Mouse (Mus musculus): ENCODE measurements around the gene Vnn1.

The Vnn1 gene

DNA sequence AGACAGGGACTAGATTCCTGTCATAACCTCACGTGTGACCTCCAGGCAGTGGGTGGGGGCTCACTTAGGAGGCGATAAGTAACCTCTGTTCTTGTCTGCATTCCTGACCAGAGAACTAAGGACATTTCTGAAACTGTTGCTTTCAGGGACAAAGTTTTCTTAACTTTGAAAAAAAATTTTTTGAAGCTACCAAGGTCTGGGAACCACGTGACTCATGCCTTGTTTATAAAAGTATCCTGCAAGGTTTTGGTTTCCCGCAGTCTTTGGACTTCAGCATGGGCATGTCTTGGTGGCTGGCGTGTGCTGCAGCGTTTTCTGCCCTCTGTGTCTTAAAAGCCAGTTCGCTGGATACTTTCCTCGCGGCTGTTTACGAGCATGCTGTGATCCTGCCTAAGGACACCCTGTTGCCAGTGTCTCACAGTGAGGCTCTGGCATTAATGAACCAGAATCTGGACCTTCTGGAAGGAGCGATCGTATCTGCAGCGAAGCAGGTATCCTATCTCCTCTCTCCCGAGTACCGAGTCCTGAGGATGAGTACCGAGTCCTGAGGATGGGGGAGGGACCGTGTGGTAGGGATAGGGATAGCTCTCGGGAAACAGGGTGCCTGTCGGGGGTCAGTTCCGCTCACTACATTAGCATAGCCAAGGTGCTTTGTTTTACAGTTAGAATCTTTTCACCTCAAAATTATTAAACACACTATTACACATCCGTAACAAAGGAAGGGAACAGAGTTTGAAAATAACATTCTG lies at the start of gene Vnn1:
TSS of gene Vnn1 (plus strand) at position 88 of the 749 bp plus-strand sequence.
- DNase-seq, result no peak

- no peak for DNase-seq
Measured at GRCm38 (mm10) chr10:23851228-23851912, 43.1 kb upstream of the Vnn1 start, which contains the start of gene Vnn3. Gene Vnn3, plus strand, starts transcription at chr10:23851462.

DNA sequence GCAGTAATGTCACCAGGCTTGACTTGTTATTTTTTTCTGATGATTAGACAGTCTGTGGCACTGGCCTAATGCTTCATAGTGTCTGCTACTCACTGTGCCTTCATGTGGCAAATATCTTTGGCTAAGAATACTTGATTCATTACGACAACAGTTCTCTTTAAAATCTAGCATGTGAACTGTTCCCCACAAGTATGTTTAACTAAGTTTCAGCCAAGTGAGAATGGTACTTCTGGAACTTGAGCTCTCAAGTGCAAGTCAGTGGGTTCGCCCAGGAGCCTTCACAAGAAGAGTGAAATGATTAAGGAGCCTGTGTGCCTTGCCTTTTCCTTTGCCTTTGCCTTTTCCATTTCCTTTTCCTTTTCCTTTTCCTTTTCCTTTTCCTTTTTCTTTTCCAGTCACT lies 42.4 kb upstream of the Vnn1 start:
- no peak for DNase-seq

DNA sequence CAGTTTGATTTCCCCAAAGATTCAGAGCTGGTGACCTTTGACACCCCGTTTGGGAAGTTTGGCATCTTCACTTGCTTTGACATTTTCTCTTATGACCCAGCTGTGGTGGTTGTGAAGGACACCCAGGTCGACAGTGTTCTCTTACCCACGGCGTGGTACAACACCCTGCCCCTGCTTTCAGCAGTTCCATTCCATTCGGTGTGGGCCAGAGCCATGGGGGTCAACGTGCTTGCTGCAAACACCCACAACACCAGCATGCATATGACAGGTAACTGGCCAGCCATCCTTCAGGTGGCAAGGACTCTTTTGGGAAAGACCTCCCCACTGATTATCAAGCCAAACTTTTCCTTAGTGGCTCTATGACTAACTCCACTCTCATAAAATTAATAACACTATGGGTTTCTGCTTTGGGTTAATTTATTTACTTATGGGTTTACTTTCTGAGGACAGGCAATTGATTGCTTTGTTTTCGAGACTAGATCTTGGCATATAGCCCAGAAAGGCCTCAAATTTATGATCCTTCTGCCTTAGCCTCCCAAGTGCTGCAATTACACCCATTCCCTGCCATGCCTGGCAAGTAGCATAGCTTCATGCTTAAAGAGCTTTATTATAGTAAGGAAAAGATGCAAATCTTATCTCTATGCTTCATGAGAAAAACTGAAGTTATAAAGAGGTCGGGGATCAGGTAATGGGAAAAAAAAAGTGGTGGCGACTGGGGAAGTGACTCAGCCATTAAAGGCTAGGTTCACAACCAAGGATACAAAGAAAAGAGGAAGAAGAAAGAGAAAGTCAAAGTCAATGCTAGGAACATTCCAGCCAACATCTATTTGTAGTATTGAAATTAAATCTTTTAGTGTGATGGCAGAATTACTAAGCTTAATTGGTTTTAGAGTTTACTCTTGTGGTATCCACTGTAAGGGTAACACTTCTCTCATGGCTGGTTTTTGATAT lies 29.9 kb upstream of the Vnn1 start:
- DNase-seq, result no peak

DNA sequence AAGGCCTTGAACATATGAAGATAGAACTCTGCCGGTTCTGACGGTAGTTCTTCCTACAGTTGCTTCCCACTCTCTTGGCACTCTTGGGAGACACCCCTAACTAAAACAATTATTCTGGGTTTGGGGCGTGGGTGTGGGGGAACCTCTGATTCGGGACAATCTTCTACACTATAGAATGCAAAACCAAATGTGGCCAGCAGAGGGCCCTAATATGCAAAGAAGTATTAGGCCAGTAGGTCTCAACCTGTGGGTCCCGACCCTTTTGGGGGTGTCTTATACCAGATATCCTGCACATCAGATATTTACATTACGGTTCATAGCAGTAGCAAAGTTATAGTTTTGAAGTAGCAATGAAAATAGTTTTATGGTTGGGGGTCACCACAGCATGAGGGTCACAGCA lies 13.8 kb upstream of the Vnn1 start:
- no peak for DNase-seq

DNA sequence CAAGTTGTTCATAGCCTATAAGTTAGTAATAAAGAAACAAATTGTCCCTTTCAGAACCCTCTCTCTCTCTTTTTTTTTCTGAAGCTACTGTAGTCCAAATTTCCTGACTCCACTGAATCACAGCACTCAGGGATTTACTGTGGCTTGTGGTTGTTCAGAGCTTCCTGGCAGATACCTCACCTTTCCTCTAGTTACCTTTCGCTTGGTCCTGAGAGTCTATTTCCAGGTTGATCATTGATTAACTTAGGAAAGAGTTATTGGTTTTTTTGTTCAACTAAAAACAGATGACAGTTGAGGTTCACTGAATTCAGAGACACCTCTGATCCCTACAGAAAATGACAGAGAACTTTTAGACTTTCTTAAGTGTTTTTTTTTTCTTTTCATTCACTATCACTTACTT lies 9.6 kb upstream of the Vnn1 start:
- DNase-seq, result no peak

- no peak for DNase-seq
Measured at GRCm38 (mm10) chr10:23886060-23886459, 8.4 kb upstream of the Vnn1 start.

DNA sequence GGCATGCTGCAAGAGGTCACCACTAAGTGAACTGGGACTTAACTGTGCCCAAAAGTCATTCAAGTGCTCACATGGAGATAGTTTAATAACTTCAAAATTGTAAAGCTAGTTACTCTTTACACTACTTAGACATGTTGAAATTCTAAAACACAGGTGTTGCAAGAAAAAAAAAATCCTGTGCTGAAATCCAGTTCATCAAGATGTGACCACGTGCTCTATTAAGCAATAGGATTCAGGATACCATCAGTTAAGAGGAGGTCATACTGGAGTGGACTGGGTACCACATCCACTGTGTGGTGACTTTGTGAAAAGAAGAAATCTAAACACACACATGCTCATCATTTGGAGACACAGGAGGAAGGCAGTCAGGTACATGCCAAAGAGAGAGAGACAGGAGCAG lies 1.5 kb upstream of the Vnn1 start:
- DNase-seq, result no peak

DNA sequence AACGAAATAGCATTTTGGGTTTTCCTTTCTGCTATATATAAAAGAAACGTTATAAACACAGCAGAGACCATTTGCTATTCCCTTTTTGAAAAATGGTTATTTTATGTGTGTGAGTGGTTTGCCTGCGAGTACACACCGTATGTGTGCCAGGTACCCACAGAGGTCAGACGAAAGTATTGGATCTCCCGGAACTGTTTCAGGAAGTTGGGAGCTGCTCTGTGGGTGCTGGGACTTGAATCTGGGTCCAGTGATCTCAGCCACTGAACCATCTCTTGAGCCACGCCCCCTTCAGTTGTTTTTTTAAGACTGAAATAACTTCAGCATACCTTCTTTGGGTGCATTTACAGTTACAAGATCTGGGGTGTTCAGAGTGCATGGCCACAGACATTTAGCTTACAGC lies 888 bp downstream of the Vnn1 start:
- no peak for DNase-seq

GRCm38 (mm10) chr10:23901119-23901518 lies 6.6 kb downstream of the Vnn1 start:
- no peak for DNase-seq

DNA sequence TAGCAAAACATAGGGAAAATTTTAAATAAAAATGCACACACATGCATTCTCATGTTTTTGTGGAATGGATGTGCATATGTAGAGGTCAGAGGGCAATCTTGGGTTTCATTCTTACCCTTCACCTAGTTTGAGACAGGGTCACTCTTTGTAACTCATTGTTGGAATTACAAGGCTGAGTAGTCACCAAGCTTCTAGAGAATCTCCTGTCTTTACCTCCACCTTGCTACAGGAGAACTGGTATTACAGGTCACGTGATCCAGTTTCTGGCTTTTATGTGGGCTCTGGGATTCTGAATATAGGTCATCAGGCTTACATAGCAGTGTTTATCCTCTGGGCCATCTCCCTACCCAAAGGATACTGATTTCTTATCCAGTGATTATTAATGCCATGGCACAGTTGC lies 11.2 kb downstream of the Vnn1 start:
- no peak for DNase-seq

DNA sequence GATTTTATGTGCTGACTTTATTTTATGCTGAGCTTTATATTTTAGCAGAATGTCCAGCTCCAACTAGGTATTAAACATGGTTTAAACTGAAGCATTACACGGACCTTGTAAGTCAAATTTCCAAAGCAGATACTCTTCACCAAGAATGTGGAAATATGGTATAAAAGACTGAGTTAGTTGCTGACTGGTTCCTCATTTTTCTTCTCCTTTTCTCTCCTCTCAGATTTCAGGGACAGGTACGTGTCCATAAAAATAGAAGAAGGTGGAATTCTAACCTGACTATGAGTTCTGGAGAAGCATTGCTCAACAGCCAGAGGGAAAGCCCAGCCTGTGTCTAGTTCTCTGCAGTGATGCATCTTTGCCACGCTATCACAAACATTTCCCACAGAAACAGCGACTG lies 25.6 kb downstream of the Vnn1 start, which contains the start of gene Taar1:
TSS of gene Taar1 (plus strand) at position 301 of the 400 bp plus-strand sequence.
- DNase-seq, result no peak

- no peak for DNase-seq
Measured at GRCm38 (mm10) chr10:23922468-23922867, 28.0 kb downstream of the Vnn1 start.

GRCm38 (mm10) chr10:23923941-23924340 lies 29.5 kb downstream of the Vnn1 start:
- DNase-seq, result no peak

GRCm38 (mm10) chr10:23937613-23938012 lies 43.1 kb downstream of the Vnn1 start:
- DNase-seq, result no peak

DNA sequence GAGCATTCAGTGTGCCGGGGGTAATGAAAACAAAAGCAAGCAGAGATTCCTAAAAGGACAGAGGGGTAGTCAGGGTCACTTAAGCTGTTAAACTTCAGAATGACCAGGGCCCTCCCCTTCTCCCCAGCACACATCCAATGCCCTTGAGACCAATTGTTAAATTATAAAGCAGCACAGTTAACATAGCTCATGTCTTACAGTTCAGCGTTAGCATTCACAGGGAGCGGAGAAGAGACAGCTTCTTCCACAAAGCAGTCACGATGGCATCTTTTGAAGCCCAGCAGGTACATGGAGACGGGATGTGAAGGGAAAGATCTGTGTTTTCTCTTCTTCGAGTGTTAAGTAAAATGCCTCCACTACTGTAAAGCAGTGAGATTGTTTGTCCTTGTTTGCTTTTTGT lies 43.8 kb downstream of the Vnn1 start, which contains the start of gene Taar2:
TSS of gene Taar2 (plus strand) at position 261 of the 400 bp plus-strand sequence.
- no peak for DNase-seq

DNA sequence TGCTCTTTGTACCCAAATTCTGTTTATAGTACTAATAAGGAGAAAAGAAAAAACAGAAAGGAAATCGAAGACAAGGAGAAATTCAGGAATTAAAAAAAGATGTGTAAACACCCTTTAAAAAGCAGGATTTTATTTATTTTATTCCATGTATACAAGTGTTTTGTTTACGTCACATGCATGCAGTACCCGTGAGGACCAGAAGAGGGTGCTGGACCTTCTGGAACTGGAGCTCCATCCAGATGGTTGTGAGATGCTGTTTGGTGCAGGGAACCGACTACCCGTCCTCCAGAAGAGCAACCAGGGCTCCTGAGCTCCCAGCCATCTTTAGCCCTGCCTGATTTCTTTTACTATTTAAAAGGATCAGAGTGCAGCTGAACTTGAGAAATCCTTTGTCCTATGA lies 48.0 kb downstream of the Vnn1 start:
- DNase-seq, result no peak

DNA sequence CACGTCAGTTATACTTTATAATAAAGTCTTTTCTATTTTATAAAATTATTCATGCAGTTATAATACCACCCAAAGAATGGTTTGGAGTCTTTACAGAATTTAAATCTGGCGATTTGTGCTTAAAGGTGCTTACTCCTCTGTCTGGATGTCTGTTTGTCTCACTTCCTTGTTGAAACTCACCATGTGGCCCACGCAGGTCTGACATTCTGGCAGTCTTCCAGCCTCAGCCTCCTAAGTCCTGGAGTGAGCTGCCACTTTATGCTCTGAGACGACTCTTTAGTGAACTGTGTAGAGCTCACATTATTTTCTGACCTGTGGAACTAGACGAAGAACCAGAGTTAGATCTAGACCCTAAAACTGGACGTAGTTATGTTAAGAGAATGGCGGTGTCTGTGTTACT lies 53.5 kb downstream of the Vnn1 start:
- no peak for DNase-seq

DNA sequence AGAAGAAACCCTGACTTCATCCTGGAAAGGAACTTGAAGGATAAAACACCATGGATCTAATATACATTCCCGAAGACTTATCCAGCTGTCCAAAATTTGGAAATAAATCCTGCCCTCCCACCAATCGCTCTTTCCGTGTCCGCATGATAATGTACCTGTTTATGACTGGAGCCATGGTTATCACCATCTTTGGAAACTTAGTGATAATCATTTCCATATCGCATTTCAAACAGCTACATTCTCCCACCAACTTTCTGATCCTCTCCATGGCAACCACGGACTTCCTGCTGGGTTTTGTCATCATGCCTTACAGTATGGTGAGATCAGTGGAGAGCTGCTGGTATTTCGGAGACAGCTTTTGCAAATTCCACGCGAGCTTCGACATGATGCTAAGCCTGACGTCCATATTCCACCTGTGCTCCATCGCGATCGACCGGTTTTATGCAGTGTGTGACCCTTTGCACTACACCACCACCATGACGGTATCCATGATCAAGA lies 55.1 kb downstream of the Vnn1 start, which contains the start of gene Taar3:
TSS of gene Taar3 (plus strand) at position 51 of the 498 bp plus-strand sequence.
- DNase-seq, result no peak

GRCm38 (mm10) chr10:23951714-23952113 lies 57.2 kb downstream of the Vnn1 start:
- no peak for DNase-seq

Measured in layer of hippocampus, adult 9-11 months (tissue).